Comparison of ENCODE assay signal across 10 mouse cellular contexts in the genomic region with DNA sequence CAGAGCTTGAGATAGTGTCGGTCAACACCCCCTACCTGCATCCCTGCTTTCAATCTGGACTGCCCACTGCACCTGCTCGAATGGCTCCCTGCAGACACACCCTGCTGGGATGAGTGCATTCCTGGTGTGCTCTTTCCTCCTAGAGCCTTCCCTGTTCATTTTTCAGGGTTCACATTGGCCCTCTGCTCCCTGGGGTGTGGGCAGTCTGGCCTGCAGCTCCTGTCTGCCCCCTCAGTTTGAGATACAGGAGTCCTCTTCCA. TPM values are rescaled to one million over a fixed set of nuclear protein-coding genes. Genes with fewer than 3 reads are reported as not detected.
DNase-seq lines count a peak whose midpoint lies in the region; ATAC-seq and TF ChIP-seq lines count a peak whose summit lies in the region.
"Had no signal": no experiment of that assay in that cellular context is flagged by ENCODE, and none has a peak within 500 bp of the region (broad histone marks: within the 10 kb centered on the region; RNA-seq: fewer than 3 reads in every experiment).

No protein-coding gene starts in this region.

- TF ChIP-seq CTCF in liver, postnatal 0 days (IDR thresholded peaks at IDR 0.05; ENCODE audit: low read depth) = no peak

- peak overlapping the region; percentile 71 for H3K4me3 ChIP-seq in heart, embryonic 13.5 days
- no peak overlapping the region for H3K4me3 ChIP-seq in forebrain, embryonic 16.5 days (replicated peaks; ENCODE audit: low read length)
- no peak overlapping the region for H3K4me3 ChIP-seq in liver, postnatal 0 days (ENCODE audit: low read depth, low read length)

- no peaks in the 10 kb centered on the region for H3K36me3 ChIP-seq in heart, embryonic 13.5 days
- no peaks in the 10 kb centered on the region for H3K36me3 ChIP-seq in forebrain, embryonic 16.5 days (ENCODE audit: control insufficient read depth, insufficient read depth)
- H3K36me3 ChIP-seq in liver, postnatal 0 days (replicated peaks; ENCODE audit: insufficient read depth, low read length) = 0 out of 2 replicates have a peak, but pooled peaks cover 5% of the 10 kb centered on the region

- 5% methylated on average over 2 of the region's 2 CpGs for WGBS in heart, embryonic 13.5 days
- WGBS in forebrain, embryonic 16.5 days = 20% methylated on average over 2 of the region's 2 CpGs
- 35% methylated on average over 2 of the region's 2 CpGs for WGBS in liver, postnatal 0 days (ENCODE audit: insufficient replicate concordance)

- no peaks in the 10 kb centered on the region for H3K9me3 ChIP-seq in heart, embryonic 13.5 days
- H3K9me3 ChIP-seq in forebrain, embryonic 16.5 days (ENCODE audit: control insufficient read depth, low read length) = no peaks in the 10 kb centered on the region
- no peaks in the 10 kb centered on the region for H3K9me3 ChIP-seq in liver, postnatal 0 days (ENCODE audit: low read length)

- peaks cover 33% of the 10 kb centered on the region for H3K27me3 ChIP-seq in heart, embryonic 13.5 days (replicated peaks)
- H3K27me3 ChIP-seq in forebrain, embryonic 16.5 days (replicated peaks; ENCODE audit: control insufficient read depth, insufficient read depth, low read length) = peaks cover 21% of the 10 kb centered on the region
- peaks cover 15% of the 10 kb centered on the region; the same call in 1 of the 2 replicates for H3K27me3 ChIP-seq in liver, postnatal 0 days (ENCODE audit: insufficient read depth, low read length)

- peak overlapping the region; percentile 6 for H3K27ac ChIP-seq in heart, embryonic 13.5 days (replicated peaks)
- no peak overlapping the region for H3K27ac ChIP-seq in forebrain, embryonic 16.5 days (ENCODE audit: low read length)
- H3K27ac ChIP-seq in liver, postnatal 0 days (ENCODE audit: low read depth) = no peak overlapping the region

- no peak for ATAC-seq in heart, embryonic 13.5 days (ENCODE audit: extremely low read depth, insufficient number of reproducible peaks, low FRiP score, low TSS enrichment)
- ATAC-seq in forebrain, embryonic 16.5 days = no peak
- no peak for ATAC-seq in liver, postnatal 0 days

- peak overlapping the region; percentile 97 for H3K4me2 ChIP-seq in heart, embryonic 13.5 days
- no peak overlapping the region; the same call in 1 of the 2 replicates for H3K4me2 ChIP-seq in forebrain, embryonic 16.5 days (ENCODE audit: low read length)
- peak overlapping the region; percentile 79 for H3K4me2 ChIP-seq in liver, postnatal 0 days (ENCODE audit: low read depth, low read length)

- H3K4me1 ChIP-seq in heart, embryonic 13.5 days = peaks cover 27% of the 10 kb centered on the region
- H3K4me1 ChIP-seq in forebrain, embryonic 16.5 days (replicated peaks; ENCODE audit: control insufficient read depth, insufficient read depth, low read length) = peaks cover 18% of the 10 kb centered on the region
- peaks cover 2% of the 10 kb centered on the region; the same call in 1 of the 2 replicates for H3K4me1 ChIP-seq in liver, postnatal 0 days (ENCODE audit: insufficient read depth)

- H3K9ac ChIP-seq in heart, embryonic 13.5 days = no peak overlapping the region
- H3K9ac ChIP-seq in forebrain, embryonic 16.5 days (replicated peaks; ENCODE audit: low read depth, low read length) = peak overlapping the region; percentile 13; the same call in 1 of the 2 replicates
- no peak overlapping the region for H3K9ac ChIP-seq in liver, postnatal 0 days (replicated peaks)

- TF ChIP-seq EP300 in liver, postnatal 0 days (IDR thresholded peaks at IDR 0.05; ENCODE audit: low read depth) = no peak

- DNase-seq in heart, adult 9 months (ENCODE audit: low spot score in 2 of 2) = no peak
- DNase-seq in A20 (ENCODE audit: low read depth, low spot score) = peak; percentile 35
- no peak for DNase-seq in liver, postnatal 0 days
- DNase-seq in gastrocnemius, postnatal 4 days (ENCODE audit: low spot score in 2 of 2) = no peak
- DNase-seq in layer of hippocampus, adult 9-11 months = no peak
- DNase-seq in kidney, postnatal 14 days = no peak
- DNase-seq: cerebellum, adult 11 months had no signal

RNA-seq across cellular contexts. Expression of gene Phf19, which starts 0.9 kb away (rescaled TPM):
- polyA plus RNA-seq in heart, embryonic 13.5 days (2015; fragmentation: Nextera tagmentation; extraction: Ambion mirVana) = 3.0 and 3.2 TPM in 2 replicates
- polyA plus RNA-seq in forebrain, embryonic 16.5 days (2015; fragmentation: Nextera tagmentation; extraction: Ambion mirVana) = 3.8 and 4.5 TPM in 2 replicates
- 1.1 and 1.3 TPM in 2 replicates for polyA plus RNA-seq in liver, postnatal 0 days (2015; fragmentation: Nextera tagmentation; extraction: Ambion mirVana)
- 10 to 100 TPM in 1 of 2 experiments, 1 to 10 TPM in 1; 9.3 to 11.6 TPM for total RNA-seq in gastrocnemius, postnatal 4 days (2021)

RNA-seq across cellular contexts. Expression of gene Psmd5, which starts 40.0 kb away (rescaled TPM):
- 58.2 and 59.0 TPM in 2 replicates for polyA plus RNA-seq in heart, embryonic 13.5 days (2015; fragmentation: Nextera tagmentation; extraction: Ambion mirVana)
- 102 and 105 TPM in 2 replicates for polyA plus RNA-seq in forebrain, embryonic 16.5 days (2015; fragmentation: Nextera tagmentation; extraction: Ambion mirVana)
- polyA plus RNA-seq in liver, postnatal 0 days (2015; fragmentation: Nextera tagmentation; extraction: Ambion mirVana) = 36.0 and 37.3 TPM in 2 replicates
- total RNA-seq in gastrocnemius, postnatal 4 days (2021) = 10 to 100 TPM; 25.4 to 25.7 TPM

RNA-seq across cellular contexts. Expression of gene Cutal, which starts 40.6 kb away (rescaled TPM):
- 0.14 and 0.20 TPM in 2 replicates for polyA plus RNA-seq in heart, embryonic 13.5 days (2015; fragmentation: Nextera tagmentation; extraction: Ambion mirVana)
- 0.17 TPM in 1 of 2 replicates, not detected in the other for polyA plus RNA-seq in forebrain, embryonic 16.5 days (2015; fragmentation: Nextera tagmentation; extraction: Ambion mirVana)
- 7.2 and 8.5 TPM in 2 replicates for polyA plus RNA-seq in liver, postnatal 0 days (2015; fragmentation: Nextera tagmentation; extraction: Ambion mirVana)
- under 1 TPM; 0.18 to 0.34 TPM for total RNA-seq in gastrocnemius, postnatal 4 days (2021)
- polyA plus RNA-seq: activated CD4-positive, CD25-positive, alpha-beta regulatory T cell, adult 4 months had no signal

RNA-seq across cellular contexts. Expression of gene Traf1, which starts 46.8 kb away (rescaled TPM):
- polyA plus RNA-seq in heart, embryonic 13.5 days (2015; fragmentation: Nextera tagmentation; extraction: Ambion mirVana) = 1.7 and 1.9 TPM in 2 replicates
- 1.3 and 1.8 TPM in 2 replicates for polyA plus RNA-seq in forebrain, embryonic 16.5 days (2015; fragmentation: Nextera tagmentation; extraction: Ambion mirVana)
- polyA plus RNA-seq in liver, postnatal 0 days (2015; fragmentation: Nextera tagmentation; extraction: Ambion mirVana) = 0.34 and 0.43 TPM in 2 replicates
- 1 to 10 TPM; 1.7 to 3.5 TPM for total RNA-seq in gastrocnemius, postnatal 4 days (2021)
